Mouse (Mus musculus) heart, adult 2 months (tissue): ENCODE results near the gene Gm26741.

Source experiments
- CTCF ChIP-seq: fragments of 200-600 bp; IDR thresholded peaks from 2 replicates; pipeline ENCODE4 v1.8.1; 2022; ENCODE audit warnings: antibody characterized with exemption, mild to moderate bottlenecking, moderate library complexity
- EP300 ChIP-seq: fragments of 200-500 bp; IDR thresholded peaks from 2 replicates; pipeline ENCODE4 v1.6.1; 2011; ENCODE audit warnings: low read depth, low read length, control low read depth; ENCODE audit not compliant: insufficient read depth
- POLR2A ChIP-seq: fragments of 200-500 bp; IDR thresholded peaks from 2 replicates; pipeline ENCODE4 v1.6.1; 2011; ENCODE audit warnings: mild to moderate bottlenecking, low read depth, low read length, control low read depth; ENCODE audit not compliant: insufficient read depth

GRCm38 (mm10) chr10:52391208-52391607 lies 32.6 kb downstream of the Gm26741 start:
- TF ChIP-seq POLR2A (no peak), CTCF (no peak), EP300 (no peak)
